Mouse (Mus musculus): Measurements from ENCODE around the gene Sept7.

DNA sequence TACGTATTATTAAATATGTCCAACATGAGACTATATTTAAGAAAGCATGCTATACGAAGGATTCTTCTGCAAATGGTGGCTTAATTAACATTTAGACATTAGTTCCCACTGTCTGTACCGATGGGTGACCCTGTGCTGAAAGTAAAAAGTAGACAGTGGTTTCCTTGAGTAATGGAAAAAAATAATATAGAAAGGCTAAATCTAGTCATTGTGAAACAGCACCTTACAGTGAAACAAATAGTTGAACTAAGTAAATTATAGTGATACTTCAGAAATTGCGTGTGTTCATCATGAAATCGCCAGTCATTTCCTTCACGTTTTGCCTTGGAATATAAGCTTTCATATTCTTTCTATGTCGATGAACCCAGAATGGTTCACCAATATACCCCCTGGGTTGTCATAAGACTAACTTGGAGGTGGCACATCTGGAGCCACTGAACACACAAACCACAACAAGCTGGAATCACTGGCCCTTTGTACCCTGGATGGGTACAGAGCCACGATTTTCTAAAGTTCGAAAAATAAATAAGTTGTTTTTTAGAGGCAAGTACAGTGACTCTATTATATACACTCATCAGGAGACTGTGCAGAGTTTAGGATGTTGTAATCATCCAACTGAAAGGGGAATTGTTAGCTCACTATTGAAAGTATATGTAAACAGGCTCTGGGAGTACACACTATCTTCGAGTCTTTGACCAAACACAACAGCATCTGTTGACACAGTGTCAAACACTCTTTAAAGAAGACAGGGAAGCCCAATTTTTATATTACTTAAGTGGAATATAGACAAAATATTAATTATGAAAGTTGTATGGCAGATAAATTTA is 21.8 kb upstream of the Sept7 start:
- TF ChIP-seq CTCF (IDR thresholded peaks at IDR 0.05; ENCODE audit: low read depth, low read length) (no peak), GATA1 (IDR thresholded peaks at IDR 0.05; ENCODE audit: borderline replicate concordance, low read length) (no peak), TAL1 (conservative IDR thresholded peaks at IDR 0.05; ENCODE audit: low read depth, low read length) (no peak), GATA2 (IDR thresholded peaks at IDR 0.05; ENCODE audit: borderline replicate concordance, low read depth, low read length) (no peak)

All from G1E (cell line).